Mouse (Mus musculus) small intestine, adult 2 months (tissue): Measurements from ENCODE around the gene Klhl12. TPM values are rescaled to one million over a fixed set of nuclear protein-coding genes. Genes with fewer than 3 reads are reported as not detected.
A peak's percentile ranks its signal among the peaks of the same experiment; 100 is the strongest.

Source experiments
- H3K27ac ChIP-seq: fragments of 200-500 bp; 2 replicates; pipeline ENCODE4 v1.5.1; 2012; ENCODE audit warnings: low read depth, low read length, control low read depth, inconsistent platforms; ENCODE audit not compliant: insufficient read depth
- H3K27me3 ChIP-seq: fragments of 200-500 bp; 2 replicates; pipeline ENCODE4 v1.6.1; 2012; ENCODE audit warnings: mild to moderate bottlenecking, moderate library complexity, low read length, inconsistent platforms; ENCODE audit not compliant: control insufficient read depth, insufficient read depth
- H3K36me3 ChIP-seq: fragments of 200-500 bp; 2 replicates; pipeline ENCODE4 v1.6.1; 2012; ENCODE audit warnings: mild to moderate bottlenecking, low read length, control low read depth, inconsistent platforms; ENCODE audit not compliant: control insufficient read depth, insufficient read depth
- H3K4me1 ChIP-seq: fragments of 200-500 bp; 2 replicates; pipeline ENCODE4 v1.6.1; 2012; ENCODE audit warnings: low read length, inconsistent platforms, mixed read lengths; ENCODE audit not compliant: control insufficient read depth, insufficient read depth, insufficient read length
- H3K4me3 ChIP-seq: fragments of 200-500 bp; 2 replicates; pipeline ENCODE4 v1.5.1; 2012; ENCODE audit warnings: low read depth, mild to moderate bottlenecking, control low read depth, inconsistent platforms, low read length, moderate library complexity
- CTCF ChIP-seq: fragments of 200-500 bp; IDR thresholded peaks from 2 replicates; pipeline ENCODE4 v1.5.1; 2012; ENCODE audit warnings: low read depth, mild to moderate bottlenecking, control low read depth, inconsistent platforms, low read length, moderate library complexity, mixed read lengths; ENCODE audit not compliant: insufficient replicate concordance, insufficient read length; ENCODE audit errors: extremely low read depth
- POLR2A ChIP-seq: fragments of 200-500 bp; IDR thresholded peaks from 2 replicates; pipeline ENCODE4 v1.6.1; 2012; ENCODE audit warnings: low read depth, mild to moderate bottlenecking, control low read depth, inconsistent platforms, low read length, moderate library complexity
- WGBS: fragments of 180-500 bp; shearing (Covaris S2); methylation state at CpG from one replicate; pipeline ENCODE4 v1.1.7; 2018; 5-methylcytosine and 5-hydroxymethylcytosine counted together
- polyA plus RNA-seq: library from polyadenylated mRNA; depleted of rRNA; stranded (reverse); fragments of >200 nt; gene quantifications from 2 replicates; pipeline ENCODE4 v1.2.3, GENCODE M21; 2012

The Klhl12 gene
- polyA plus RNA-seq, 1 experiment: 2.3 TPM

DNA sequence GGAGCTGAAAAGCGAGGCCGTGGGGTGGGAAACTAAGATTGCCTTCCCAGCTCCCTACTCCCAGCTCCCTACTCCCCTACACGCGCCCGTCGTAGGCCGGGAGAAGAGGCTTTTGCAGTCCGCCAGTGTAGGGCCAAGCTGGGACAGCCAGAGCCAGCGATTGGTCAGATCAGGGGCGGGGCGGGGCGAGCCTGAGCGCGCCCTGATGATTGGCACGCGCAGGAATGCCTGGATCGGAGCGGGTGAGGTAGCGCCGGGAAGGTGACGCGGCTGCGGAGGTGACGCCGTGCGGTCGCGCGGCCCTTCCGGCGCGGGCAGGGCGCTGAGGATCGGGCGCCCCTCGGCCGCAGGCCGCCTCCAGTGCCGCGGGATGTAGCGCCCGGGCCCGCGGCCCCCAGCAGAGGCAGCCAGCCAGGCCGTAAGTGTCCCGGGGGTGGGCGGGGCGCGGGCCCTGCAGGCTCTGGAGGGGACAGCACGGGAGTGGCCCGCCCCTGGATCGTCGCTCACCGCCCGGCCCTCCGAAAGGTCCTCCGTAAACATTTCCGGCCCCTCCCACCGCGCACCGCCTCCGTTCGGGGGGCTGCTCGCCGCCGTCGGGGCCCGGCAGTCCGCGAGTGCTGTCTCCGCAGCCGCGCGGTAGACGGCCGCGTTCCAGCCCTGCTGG lies 40.0 kb upstream of the Klhl12 start, which contains the start of gene Adipor1:
TSS of gene Adipor1 (plus strand) at position 211 of the 664 bp plus-strand sequence.
- TF ChIP-seq POLR2A: peak; percentile 76
- TF ChIP-seq CTCF: no peak
- H3K27ac ChIP-seq: peak within 1 kb of the TSS; percentile 71
- WGBS: under 1% methylated on average over 70 of the region's 77 CpGs

DNA sequence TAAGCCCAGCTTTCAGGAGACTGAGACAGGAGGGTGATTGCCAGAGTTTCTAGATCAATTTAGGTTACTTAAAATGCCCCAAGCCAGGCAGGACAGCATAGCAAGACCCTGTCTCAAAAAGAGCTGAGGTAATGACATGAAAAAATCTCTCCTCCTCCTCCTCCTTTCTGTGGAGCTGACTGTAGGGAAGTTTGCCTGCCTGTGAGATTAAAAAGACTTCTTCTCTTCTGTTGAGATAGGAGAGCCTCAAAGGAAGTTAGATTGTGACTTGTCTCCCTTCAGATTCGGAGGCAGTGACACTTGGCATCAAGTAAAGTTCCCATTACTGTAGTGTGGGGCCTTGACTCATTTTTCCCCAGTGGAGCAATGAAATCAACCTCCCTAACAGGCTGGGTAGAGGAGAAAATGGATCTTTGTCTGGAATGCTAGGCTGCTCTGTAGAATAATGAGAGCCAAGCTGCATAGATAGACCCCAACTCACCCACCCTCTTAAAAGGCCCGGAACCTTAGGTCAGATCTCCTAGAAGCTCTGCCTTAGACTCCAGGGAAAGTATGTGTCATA lies 36.8 kb upstream of the Klhl12 start:
- H3K36me3 ChIP-seq: peaks cover 6% of the 10 kb centered on the region
- 52% methylated on average over 2 of the region's 2 CpGs for WGBS
- TF ChIP-seq CTCF: no peak
- TF ChIP-seq POLR2A: no peak
- no peaks in the 10 kb centered on the region for H3K27me3 ChIP-seq
- H3K27ac ChIP-seq: peak overlapping the region; percentile 35; the same call in 1 of the 2 replicates
- peaks cover 32% of the 10 kb centered on the region for H3K4me1 ChIP-seq
- no peak overlapping the region for H3K4me3 ChIP-seq

More for the DNA sequence above, 40.0 kb upstream of the Klhl12 start, which contains the start of gene Adipor1:
- Histone ChIP-seq H3K4me1 (peaks cover 18% of the 10 kb centered on the region; the same call in 1 of the 2 replicates), H3K36me3 (no peaks in the 10 kb centered on the region), H3K4me3 (peak within 1 kb of the TSS; percentile 97), H3K27me3 (no peaks in the 10 kb centered on the region)

DNA sequence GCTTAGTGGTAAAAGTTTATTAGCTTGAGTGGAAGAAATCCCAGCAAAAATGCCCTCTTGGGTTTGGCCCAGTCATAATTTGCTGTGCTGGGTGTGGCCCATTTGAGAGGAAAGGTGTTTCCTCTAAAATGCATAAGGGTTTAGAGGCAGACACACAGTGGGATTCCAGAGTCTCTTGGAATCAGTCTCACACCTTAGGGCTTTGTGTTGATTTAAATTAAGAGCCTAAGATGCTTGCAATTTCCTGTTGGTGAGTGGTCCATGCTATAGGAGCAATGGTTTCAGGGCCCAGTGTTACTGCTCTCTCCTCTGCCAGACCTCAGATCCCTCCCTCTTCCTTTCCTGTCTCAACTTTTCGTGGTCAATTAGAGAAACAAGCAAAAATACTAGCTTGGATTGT lies 36.2 kb upstream of the Klhl12 start:
- 3% methylated on average over 1 of the region's 1 CpGs for WGBS
- Histone ChIP-seq H3K36me3 (peaks cover 11% of the 10 kb centered on the region), H3K4me3 (no peak overlapping the region), H3K4me1 (peaks cover 32% of the 10 kb centered on the region), H3K27me3 (no peaks in the 10 kb centered on the region), H3K27ac (peak overlapping the region; percentile 73)
- TF ChIP-seq POLR2A (no peak), CTCF (no peak)

DNA sequence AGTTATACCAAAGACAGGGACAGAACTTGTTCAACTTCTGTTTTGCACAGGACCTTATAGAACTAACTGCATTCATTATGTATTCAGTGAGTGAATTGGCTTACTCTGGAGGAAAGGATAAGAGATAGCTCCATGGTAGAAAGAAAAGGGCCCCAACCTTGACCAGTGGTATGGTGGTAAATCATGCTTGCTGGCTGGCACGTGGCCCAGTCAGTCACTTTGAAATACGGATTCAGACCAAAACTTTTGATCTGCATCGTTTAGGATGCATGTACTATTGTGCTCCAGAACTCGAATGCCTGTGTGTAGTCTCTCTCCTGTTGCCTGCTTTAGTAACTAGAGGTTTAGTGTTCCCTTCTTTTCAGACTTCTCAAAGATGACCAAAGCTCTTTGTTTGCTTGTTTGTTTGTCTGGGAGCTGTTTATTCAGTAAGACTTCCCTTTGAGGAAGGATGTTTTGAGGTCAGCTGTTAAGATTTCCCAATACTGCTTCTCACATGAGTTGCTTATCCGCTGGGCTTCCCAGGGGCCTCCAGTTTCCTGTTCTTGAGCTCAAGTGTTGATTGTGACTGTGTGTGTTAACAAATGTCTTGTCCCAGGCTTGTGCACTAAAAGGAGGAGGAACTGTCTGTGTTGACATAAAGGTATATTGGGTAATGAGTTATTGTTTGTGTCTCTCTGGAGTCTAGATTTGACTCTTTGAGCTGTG lies 35.4 kb upstream of the Klhl12 start:
- Histone ChIP-seq H3K27me3 (no peaks in the 10 kb centered on the region), H3K36me3 (peaks cover 18% of the 10 kb centered on the region), H3K4me3 (no peak overlapping the region), H3K4me1 (peaks cover 32% of the 10 kb centered on the region), H3K27ac (peak overlapping the region; percentile 73)
- TF ChIP-seq POLR2A (no peak), CTCF (no peak)
- 14% methylated on average over 5 of the region's 5 CpGs for WGBS

DNA sequence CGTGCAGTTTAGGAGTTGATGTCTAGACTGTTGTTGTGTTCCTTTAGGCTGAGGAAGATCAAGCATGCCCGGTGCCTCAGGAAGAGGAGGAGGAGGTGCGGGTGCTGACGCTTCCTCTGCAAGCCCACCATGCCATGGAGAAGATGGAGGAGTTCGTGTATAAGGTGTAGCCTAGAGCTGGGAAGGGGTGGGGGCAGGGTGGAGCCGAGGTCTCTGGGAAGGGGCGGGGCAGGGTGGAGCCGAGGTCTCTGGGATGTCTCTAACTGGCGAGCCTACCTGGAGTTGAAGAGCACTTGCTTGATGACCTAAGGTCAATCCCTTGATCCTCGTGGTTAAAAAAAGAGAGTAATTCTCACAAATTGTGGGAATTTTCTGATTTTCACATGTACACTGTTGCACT lies 31.4 kb upstream of the Klhl12 start:
- H3K27me3 ChIP-seq: no peaks in the 10 kb centered on the region
- TF ChIP-seq POLR2A (no peak), CTCF (no peak)
- peaks cover 55% of the 10 kb centered on the region for H3K36me3 ChIP-seq
- WGBS: 59% methylated on average over 10 of the region's 10 CpGs
- H3K27ac ChIP-seq: no peak overlapping the region
- no peak overlapping the region for H3K4me3 ChIP-seq
- H3K4me1 ChIP-seq: peaks cover 27% of the 10 kb centered on the region

DNA sequence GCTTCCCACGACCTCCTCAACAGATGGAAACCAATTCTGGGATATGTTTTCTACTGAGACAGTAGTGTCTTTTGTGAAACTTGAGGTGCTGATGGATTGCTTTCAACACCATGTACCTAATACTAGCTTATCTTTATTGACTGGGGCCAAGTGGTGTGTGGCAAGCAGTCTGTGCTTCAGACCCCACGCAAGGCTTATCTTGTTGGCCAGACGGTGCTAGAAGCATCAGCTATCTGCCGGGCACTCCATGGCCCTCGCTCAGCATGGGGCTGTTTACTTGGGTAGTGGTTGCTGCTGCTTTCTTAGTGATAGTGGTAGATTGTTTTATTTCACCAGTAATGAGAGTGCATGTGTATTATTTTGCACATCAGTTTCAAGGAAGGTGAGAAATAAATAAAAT lies 29.0 kb upstream of the Klhl12 start:
- Histone ChIP-seq H3K27ac (no peak overlapping the region), H3K4me1 (peaks cover 5% of the 10 kb centered on the region), H3K27me3 (no peaks in the 10 kb centered on the region), H3K36me3 (peaks cover 72% of the 10 kb centered on the region), H3K4me3 (no peak overlapping the region)
- 66% methylated on average over 5 of the region's 5 CpGs for WGBS
- no peak for TF ChIP-seq POLR2A
- no peak for TF ChIP-seq CTCF

DNA sequence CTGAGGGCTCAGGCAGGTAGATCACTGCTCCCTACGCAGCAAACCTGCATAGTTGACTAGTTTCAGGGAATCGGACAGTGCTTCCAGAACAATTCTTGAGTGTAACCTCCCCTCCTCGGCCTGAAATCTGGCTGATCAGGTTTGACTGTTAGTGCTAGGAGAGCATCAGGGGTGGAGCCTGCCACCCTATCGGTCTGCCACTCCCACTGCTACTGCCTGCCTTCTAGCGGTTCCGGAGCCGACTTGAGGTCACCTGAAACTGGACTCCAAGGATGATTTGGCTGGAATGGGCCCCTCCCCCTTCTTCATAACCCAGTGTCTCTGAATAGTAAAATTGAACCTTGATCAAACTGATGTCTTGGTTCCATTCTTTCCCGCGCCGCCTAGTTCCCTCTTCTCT lies 22.3 kb upstream of the Klhl12 start:
- Histone ChIP-seq H3K4me1 (no peaks in the 10 kb centered on the region), H3K27me3 (no peaks in the 10 kb centered on the region), H3K4me3 (no peak overlapping the region), H3K27ac (no peak overlapping the region), H3K36me3 (peaks cover 43% of the 10 kb centered on the region)
- WGBS: 79% methylated on average over 10 of the region's 10 CpGs
- TF ChIP-seq CTCF (no peak), POLR2A (no peak)
